Mouse (Mus musculus) liver, embryonic 14.5 days (tissue): ENCODE results near the gene Mrps24. TPM values are rescaled to one million over a fixed set of nuclear protein-coding genes. Genes with fewer than 3 reads are reported as not detected.

Experiments used
- ATAC-seq: fragments of 200-750 bp; cut with Nextera tagmentation; 2 replicates; pipeline ENCODE4 v1.8.0; 2017; ENCODE audit warnings: moderate number of reproducible peaks, mild to moderate bottlenecking, moderate library complexity; ENCODE audit not compliant: insufficient read depth
- DNase-seq, 3 experiments: peaks; one replicate each; pipeline ENCODE4 v3.0.0-alpha.2; 2012 to 2013; ENCODE audit warnings: low read depth in 3 of 3, low spot score in 3 of 3
- H3K27ac ChIP-seq: fragments of 300-500 bp; sonication (generic); 2 replicates; pipeline ENCODE4 v1.5.1; 2014; ENCODE audit warnings: moderate library complexity, mild to moderate bottlenecking, control low read depth, inconsistent platforms
- H3K27me3 ChIP-seq: fragments of 300-500 bp; sonication (generic); 2 replicates; pipeline ENCODE4 v1.6.1; 2014; ENCODE audit warnings: mild to moderate bottlenecking, low read length, moderate library complexity; ENCODE audit not compliant: control insufficient read depth, insufficient read depth
- H3K36me3 ChIP-seq: fragments of 300-500 bp; sonication (generic); replicated peaks from 2 replicates; pipeline ENCODE4 v1.6.1; 2014; ENCODE audit warnings: low read depth; ENCODE audit not compliant: control insufficient read depth, insufficient read depth
- H3K4me1 ChIP-seq, 2 experiments: fragments of 200-500 bp in 1 of 2; fragments of 300-500 bp in 1 of 2; sonication (generic) in 1 of 2; replicated peaks; 2 replicates each; pipeline ENCODE4 v1.6.1; 2012 to 2014; ENCODE audit warnings: antibody characterized with exemption in 1 of 2, inconsistent platforms in 1 of 2, low read length in 1 of 2; ENCODE audit not compliant: control insufficient read depth in 2 of 2, insufficient read depth in 2 of 2
- H3K4me2 ChIP-seq: fragments of 300-500 bp; sonication (generic); 2 replicates; pipeline ENCODE4 v1.6.1; 2014; ENCODE audit warnings: low read depth, mild to moderate bottlenecking, control low read depth, moderate library complexity
- H3K4me3 ChIP-seq, 2 experiments: fragments of 200-500 bp in 1 of 2; fragments of 300-500 bp in 1 of 2; sonication (generic) in 1 of 2; 2 replicates each; pipeline ENCODE4 v1.5.1; 2012 to 2014; ENCODE audit warnings: low read depth in 2 of 2, low read length in 2 of 2, mild to moderate bottlenecking in 2 of 2, control low read depth in 1 of 2, inconsistent platforms in 1 of 2, moderate library complexity in 1 of 2; ENCODE audit not compliant: insufficient read depth in 1 of 2
- H3K9ac ChIP-seq: fragments of 300-500 bp; sonication (generic); replicated peaks from 2 replicates; pipeline ENCODE4 v1.6.1; 2014; ENCODE audit warnings: mild to moderate bottlenecking, control low read depth, moderate library complexity
- H3K9me3 ChIP-seq: fragments of 300-500 bp; sonication (generic); 2 replicates; pipeline ENCODE4 v1.6.1; 2016; ENCODE audit warnings: low read length, mixed read lengths; ENCODE audit not compliant: control insufficient read depth
- CTCF ChIP-seq: IDR thresholded peaks from 2 replicates; pipeline ENCODE4 v1.5.1; 2016; ENCODE audit warnings: antibody characterized with exemption, low read depth, control low read depth
- EP300 ChIP-seq: IDR thresholded peaks from 2 replicates; pipeline ENCODE4 v1.6.1; 2016; ENCODE audit warnings: antibody characterized with exemption, low read depth
- WGBS: fragments of 180-500 bp; shearing (Covaris S2); extraction: QIAGEN DNeasy Blood & Tissue Kit; methylation state at CpG from one replicate; pipeline ENCODE4 v1.1.7; 2014; ENCODE audit not compliant: insufficient replicate concordance; 5-methylcytosine and 5-hydroxymethylcytosine counted together
- polyA plus RNA-seq, 2 experiments: library from polyadenylated mRNA; depleted of rRNA in 1 of 2; stranded (reverse) in 1 of 2; unstranded in 1 of 2; fragments of >200 nt; fragmentation: Nextera tagmentation in 1 of 2; extraction: Ambion mirVana in 1 of 2; gene quantifications; 2 replicates each; pipeline versions ENCODE4 v1.2.1 to v1.2.3; 2012 to 2014

Gene Mrps24
- polyA plus RNA-seq, 2 experiments, result 61.8 to 130 TPM

GRCm38 (mm10) chr11:5682541-5682940 is 32.9 kb downstream of the Mrps24 start:
- Histone ChIP-seq H3K4me2 (no peak overlapping the region), H3K36me3 (no peaks in the 10 kb centered on the region), H3K4me3 (no peak overlapping the region), H3K9ac (no peak overlapping the region), H3K27ac (no peak overlapping the region), H3K9me3 (no peaks in the 10 kb centered on the region), H3K27me3 (no peaks in the 10 kb centered on the region), H3K4me1 (no peaks in the 10 kb centered on the region)
- DNase-seq (no peak), ATAC-seq (no peak)
- WGBS, result 52% methylated on average over 6 of the region's 6 CpGs
- TF ChIP-seq EP300, result no peak
- TF ChIP-seq CTCF, result no peak

Other genes with a start within 250 kb of the Mrps24 start
- 32.0 and 33.6 TPM in 2 replicates for gene Xbp1, start 195.0 kb downstream of the Mrps24 start, polyA plus RNA-seq (2012; rRNA removed)
- 87.4 and 92.5 TPM in 2 replicates for gene Xbp1, start 195.0 kb downstream of the Mrps24 start, polyA plus RNA-seq (2014; fragmentation: Nextera tagmentation; extraction: Ambion mirVana)
- gene Ccdc117, start 173.5 kb downstream of the Mrps24 start, polyA plus RNA-seq (2012; rRNA removed), result 3.9 and 6.3 TPM in 2 replicates
- gene Ccdc117, start 173.5 kb downstream of the Mrps24 start, polyA plus RNA-seq (2014; fragmentation: Nextera tagmentation; extraction: Ambion mirVana), result 7.5 and 8.5 TPM in 2 replicates
- gene Ankrd36, start 146.0 kb downstream of the Mrps24 start, polyA plus RNA-seq (2012; rRNA removed), result 0.17 and 0.66 TPM in 2 replicates
- 0.80 and 1.2 TPM in 2 replicates for gene Ankrd36, start 146.0 kb downstream of the Mrps24 start, polyA plus RNA-seq (2014; fragmentation: Nextera tagmentation; extraction: Ambion mirVana)
- gene Urgcp, start 46.7 kb upstream of the Mrps24 start, polyA plus RNA-seq (2012; rRNA removed), result 2.9 and 3.5 TPM in 2 replicates
- gene Urgcp, start 46.7 kb upstream of the Mrps24 start, polyA plus RNA-seq (2014; fragmentation: Nextera tagmentation; extraction: Ambion mirVana), result 4.7 and 6.3 TPM in 2 replicates
- 27.8 and 31.3 TPM in 2 replicates for gene Dbnl, start 72.8 kb upstream of the Mrps24 start, polyA plus RNA-seq (2012; rRNA removed)
- gene Dbnl, start 72.8 kb upstream of the Mrps24 start, polyA plus RNA-seq (2014; fragmentation: Nextera tagmentation; extraction: Ambion mirVana), result 35.9 and 39.7 TPM in 2 replicates
- gene Pgam2, start 88.1 kb upstream of the Mrps24 start, polyA plus RNA-seq (2012; rRNA removed), result 0.15 and 0.36 TPM in 2 replicates
- gene Pgam2, start 88.1 kb upstream of the Mrps24 start, polyA plus RNA-seq (2014; fragmentation: Nextera tagmentation; extraction: Ambion mirVana), result 1.2 and 1.5 TPM in 2 replicates
- 4.1 TPM in 2 replicates for gene Polm, start 122.3 kb upstream of the Mrps24 start, polyA plus RNA-seq (2012; rRNA removed)
- 1.5 and 2.1 TPM in 2 replicates for gene Polm, start 122.3 kb upstream of the Mrps24 start, polyA plus RNA-seq (2014; fragmentation: Nextera tagmentation; extraction: Ambion mirVana)
- gene Aebp1, start 146.3 kb upstream of the Mrps24 start, polyA plus RNA-seq (2012; rRNA removed), result 3.0 and 3.3 TPM in 2 replicates
- gene Aebp1, start 146.3 kb upstream of the Mrps24 start, polyA plus RNA-seq (2014; fragmentation: Nextera tagmentation; extraction: Ambion mirVana), result 4.2 and 4.5 TPM in 2 replicates
- gene Pold2, start 162.6 kb upstream of the Mrps24 start, polyA plus RNA-seq (2012; rRNA removed), result 45.0 and 58.7 TPM in 2 replicates
- 54.8 and 56.5 TPM in 2 replicates for gene Pold2, start 162.6 kb upstream of the Mrps24 start, polyA plus RNA-seq (2014; fragmentation: Nextera tagmentation; extraction: Ambion mirVana)
- 3.2 and 4.6 TPM in 2 replicates for gene Myl7, start 183.1 kb upstream of the Mrps24 start, polyA plus RNA-seq (2012; rRNA removed)
- 6.6 and 7.5 TPM in 2 replicates for gene Myl7, start 183.1 kb upstream of the Mrps24 start, polyA plus RNA-seq (2014; fragmentation: Nextera tagmentation; extraction: Ambion mirVana)
- gene Gck, start 234.4 kb upstream of the Mrps24 start, polyA plus RNA-seq (2012; rRNA removed), result 0.04 and 0.15 TPM in 2 replicates
- gene Gck, start 234.4 kb upstream of the Mrps24 start, polyA plus RNA-seq (2014; fragmentation: Nextera tagmentation; extraction: Ambion mirVana), result 0.08 and 0.20 TPM in 2 replicates
- gene Ykt6, start 240.0 kb upstream of the Mrps24 start, polyA plus RNA-seq (2012; rRNA removed), result 14.9 and 18.7 TPM in 2 replicates
- 9.6 and 10.1 TPM in 2 replicates for gene Ykt6, start 240.0 kb upstream of the Mrps24 start, polyA plus RNA-seq (2014; fragmentation: Nextera tagmentation; extraction: Ambion mirVana)